Mouse (Mus musculus): Measurements from ENCODE around the gene Ctdsp2. TPM values are rescaled to one million over a fixed set of nuclear protein-coding genes. Genes with fewer than 3 reads are reported as not detected.

Ctdsp2 gene
- total RNA-seq, 2 experiments from 2014 or later: 57.6 to 61.4 TPM

DNA sequence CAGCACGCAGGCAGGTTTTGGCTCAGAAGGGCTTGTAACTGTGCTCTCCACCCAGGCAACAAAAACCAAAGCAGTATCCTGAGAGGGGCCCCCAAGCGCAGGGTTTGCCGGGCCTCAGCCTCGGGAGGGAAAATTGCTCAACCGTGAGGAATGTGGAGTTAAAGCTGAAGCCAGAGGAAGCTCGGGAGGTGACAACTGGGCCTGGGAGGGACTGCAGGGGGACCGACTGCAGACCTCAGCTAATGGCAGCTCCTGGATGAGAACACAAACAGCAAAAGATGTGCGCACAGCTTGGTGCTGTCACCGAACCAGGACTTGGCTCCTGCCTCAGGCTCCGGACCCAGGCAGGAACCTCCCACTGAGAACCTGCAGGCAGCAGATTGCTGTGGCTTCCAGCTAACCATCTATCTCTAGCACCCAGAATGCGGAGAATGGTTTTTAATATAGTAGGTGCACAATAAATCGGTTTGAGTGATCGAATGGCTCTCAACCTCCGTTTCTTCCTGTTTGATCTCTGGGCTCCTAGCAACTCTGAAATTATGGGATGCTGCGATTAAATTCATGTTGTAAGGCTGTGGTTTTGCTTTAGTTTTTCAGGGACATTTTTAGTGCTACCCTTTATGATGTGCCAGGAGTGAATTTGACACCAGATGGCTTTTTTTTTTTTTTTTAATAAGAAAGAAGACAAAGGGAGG, 16.1 kb upstream of the Ctdsp2 start:
- peak; percentile 57 for DNase-seq
- intact Hi-C loops (cut with DNase I): no loop called here

DNA sequence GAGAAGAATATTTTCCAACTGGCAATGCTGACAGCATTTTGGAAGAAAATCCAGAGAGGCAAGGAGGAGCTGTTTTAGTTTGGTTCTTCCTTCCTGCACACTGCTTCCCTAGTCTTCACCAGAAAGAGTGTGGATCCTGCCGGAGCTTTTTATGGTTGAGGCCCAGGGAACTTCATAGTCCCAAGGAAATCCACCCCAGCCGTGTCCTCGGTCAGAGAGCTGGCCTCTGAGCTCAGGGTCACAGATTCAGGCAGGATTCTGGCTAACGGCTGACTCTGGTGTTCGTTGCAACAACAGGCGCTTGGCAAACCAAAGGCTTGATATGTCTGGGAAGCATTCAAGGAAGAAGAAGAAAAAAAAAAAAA, 15.6 kb upstream of the Ctdsp2 start:
- intact Hi-C loops (cut with DNase I): no loop called here
- no peak for DNase-seq

DNA sequence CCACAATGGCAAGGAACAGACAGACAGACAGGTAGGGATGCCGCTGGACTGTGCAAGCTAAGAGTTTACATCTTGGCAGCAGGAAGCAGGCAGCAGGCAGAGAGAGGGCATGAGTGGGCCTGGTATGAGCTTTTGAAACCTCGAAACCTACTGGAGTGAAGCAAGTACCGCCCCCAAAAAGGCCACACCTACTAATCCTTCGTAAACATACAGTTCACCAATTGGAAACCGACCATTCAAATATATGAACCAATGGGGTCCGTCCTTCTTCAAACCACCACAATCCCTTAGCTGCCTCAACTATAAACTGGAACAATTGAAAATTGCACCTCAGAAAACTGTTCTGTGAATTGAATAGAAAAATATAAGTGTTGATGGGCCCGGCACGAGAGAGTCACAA, 14.7 kb upstream of the Ctdsp2 start:
- intact Hi-C loops (cut with DNase I): no loop called here
- no peak for DNase-seq

DNA sequence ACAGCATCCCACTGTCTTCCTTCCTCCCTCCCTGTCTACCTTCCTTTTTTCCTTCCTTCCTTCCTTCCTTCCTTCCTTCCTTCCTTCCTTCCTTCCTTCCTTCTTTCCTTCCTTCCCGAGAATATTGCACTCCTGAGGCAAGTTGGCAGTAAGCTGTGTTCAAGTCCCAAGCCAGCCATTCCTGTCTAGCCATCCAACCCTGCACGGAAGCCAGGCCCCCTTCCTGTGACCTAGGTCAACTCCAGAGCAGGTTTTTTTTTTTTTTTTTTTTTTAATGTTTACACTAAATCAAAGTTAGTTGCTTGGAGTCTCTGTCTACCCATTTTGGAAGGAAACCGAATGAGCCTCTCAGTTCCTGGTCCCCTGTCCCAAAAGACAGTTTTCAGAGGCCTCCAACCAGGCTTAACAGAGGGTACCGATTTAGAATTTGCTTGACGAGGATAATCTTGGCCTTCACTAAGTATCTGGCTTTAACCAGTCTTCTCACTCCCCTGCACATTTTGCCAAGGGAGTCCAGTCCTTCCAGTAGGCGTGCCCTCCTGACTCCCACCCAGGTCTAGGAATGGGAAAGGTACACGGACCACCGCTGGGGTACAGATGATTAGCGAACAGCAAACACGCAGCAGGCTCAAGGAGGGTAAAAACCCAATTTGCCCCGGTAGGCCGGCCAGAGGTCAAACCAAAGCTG, 7.0 kb upstream of the Ctdsp2 start:
- no peak for DNase-seq
- intact Hi-C loops (cut with DNase I): no loop called here

DNA sequence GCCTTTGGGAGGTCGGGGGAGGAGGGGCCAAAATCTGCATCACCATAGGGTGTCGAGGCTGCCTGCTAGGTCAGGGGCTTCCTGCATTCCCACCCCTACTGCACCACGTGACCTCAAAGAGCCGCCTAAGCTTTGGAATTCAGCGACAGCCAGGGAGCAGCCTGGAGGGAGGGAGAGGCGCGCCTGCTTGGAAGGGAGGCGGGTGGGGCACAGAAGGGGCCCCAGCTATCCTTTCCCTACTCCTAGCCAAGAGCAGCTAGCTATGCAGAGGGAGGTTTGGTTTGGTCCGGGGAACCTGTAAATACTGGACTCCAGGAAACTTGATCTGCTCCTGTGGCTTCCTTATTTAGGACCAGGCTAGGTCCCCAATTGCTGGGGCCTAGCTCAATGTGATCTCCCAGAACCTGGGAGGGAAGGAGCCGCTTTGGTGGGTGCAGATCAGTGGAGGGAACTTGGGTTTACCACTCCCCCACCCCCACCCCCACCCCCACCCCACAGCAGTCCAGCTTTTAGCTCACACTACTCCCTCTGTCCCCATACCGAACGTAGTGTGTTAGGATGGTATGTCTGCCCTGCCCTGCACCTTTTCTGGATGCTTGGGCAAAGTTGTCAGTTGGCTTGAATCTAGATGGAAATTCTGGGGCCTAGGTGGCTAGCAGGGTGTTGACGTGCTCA, 6.3 kb upstream of the Ctdsp2 start:
- intact Hi-C loops (cut with DNase I): no loop called here
- DNase-seq: no peak

DNA sequence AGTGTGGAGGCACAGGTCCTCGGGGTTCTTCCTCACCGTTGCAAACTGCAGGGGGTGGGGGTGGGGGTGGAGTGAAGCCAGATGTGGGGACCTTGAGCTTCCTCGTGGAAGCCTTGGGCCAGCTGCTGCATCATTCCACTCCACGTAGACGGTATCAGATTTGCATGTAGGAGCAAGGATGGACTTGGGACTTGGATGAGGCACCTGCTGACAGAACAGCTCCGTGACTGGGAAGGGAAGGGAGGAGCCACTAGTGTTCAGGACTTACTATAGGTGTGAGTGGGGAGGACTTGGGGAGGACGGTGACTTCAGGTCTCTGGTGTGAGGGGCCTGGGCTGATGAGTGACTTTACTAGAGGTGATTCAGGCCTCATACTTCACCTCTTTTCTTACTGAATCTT, 5.5 kb upstream of the Ctdsp2 start:
- intact Hi-C loops (cut with DNase I): no loop called here
- no peak for DNase-seq

DNA sequence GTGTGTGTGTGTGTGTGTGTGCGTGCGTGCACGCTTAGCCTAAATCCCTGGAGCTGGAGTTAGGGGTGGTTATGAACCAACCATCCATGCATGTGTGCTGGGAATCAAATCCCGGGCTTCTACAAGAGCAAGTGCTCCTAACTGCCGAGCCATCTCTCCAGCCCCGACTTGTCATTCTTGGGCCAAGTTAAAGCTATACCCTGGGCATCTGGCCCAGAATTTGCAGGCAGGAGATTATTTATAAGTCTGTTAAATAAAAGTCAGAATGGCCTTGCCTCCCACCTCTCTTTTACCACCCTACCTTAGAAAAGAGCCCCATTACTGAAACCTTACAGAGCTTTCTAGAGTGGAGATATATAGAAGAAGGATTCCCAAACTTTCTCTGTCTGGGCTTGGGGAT, 2.8 kb upstream of the Ctdsp2 start:
- intact Hi-C loops (cut with DNase I): no loop called here
- no peak for DNase-seq

DNA sequence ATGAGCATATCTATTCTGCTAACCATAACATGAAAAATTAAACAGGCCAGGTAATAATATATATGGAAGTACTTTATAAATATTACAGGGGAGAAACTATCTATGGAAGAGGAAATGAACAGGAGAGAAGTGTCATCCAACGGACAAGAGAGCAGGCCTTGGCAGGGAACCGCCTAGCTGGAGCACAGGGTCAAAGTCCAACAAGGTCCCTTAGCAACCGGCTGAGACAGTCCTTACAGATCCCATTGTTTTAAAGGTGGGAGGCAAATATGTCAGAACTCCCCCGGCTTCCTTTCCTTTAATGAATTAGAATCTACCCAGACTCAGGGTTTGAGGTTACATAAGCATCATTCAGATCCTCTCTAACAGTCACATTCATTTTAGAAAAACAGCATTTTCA, 1.4 kb upstream of the Ctdsp2 start:
- no peak for DNase-seq
- intact Hi-C loops (cut with DNase I): no loop called here

DNA sequence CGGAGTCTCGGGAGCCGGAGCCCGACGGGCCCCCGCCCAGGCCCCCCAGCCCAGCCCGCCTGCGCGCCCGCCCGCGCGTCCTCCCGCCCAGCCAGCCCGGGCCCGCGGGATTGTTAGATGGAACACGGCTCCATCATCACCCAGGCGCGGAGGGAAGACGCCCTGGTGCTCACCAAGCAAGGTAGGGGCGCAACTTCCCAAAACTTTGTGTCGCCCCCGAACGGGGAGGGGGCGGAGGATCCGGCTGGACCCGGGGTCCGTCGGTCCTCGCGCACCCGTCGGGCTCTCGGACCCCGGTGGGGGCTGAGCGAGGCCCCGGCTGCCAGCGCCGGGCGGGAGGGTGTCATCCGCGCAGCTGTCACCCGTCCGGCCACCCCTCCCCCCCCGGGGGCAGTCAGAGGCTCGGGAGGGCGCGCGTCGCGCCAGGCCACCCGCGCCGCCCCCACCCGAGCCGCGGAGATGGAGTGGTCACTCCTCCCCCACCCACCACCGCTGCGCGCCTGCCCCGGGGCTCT, 661 bp downstream of the Ctdsp2 start:
- intact Hi-C loops (cut with DNase I): no loop called here
- peak; percentile 66 for DNase-seq

DNA sequence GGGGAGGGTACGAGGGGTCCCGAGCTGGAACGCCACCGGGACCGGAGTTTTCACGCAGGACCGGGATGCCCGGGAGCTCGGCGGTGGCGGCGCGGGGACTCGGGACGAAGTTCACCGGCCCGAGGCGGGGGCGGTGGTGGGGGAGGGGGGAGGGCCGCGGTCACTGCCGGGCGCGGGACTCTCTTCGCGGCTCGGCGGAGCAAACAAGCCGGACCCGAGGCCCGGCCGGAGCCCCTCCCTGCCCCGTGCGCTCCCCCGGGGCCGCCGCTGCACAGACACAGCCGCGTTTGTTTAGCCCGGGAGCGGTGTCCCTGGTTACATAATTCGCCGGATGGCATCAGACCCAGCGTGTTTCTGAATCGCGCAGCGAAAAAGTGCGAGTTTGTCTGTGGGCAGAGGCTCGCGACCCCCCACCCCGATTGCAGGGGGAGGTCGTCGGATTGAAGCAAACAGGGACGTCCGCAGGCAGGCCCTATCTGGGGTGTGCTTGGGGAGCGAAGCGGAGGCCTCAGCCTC, 1.2 kb downstream of the Ctdsp2 start:
- peak; percentile 40 for DNase-seq
- intact Hi-C loops (cut with DNase I): loop anchor here (5.0 kb wide), 1 partner anchor 57 kb away; no protein-coding TSS in a partner anchor

DNA sequence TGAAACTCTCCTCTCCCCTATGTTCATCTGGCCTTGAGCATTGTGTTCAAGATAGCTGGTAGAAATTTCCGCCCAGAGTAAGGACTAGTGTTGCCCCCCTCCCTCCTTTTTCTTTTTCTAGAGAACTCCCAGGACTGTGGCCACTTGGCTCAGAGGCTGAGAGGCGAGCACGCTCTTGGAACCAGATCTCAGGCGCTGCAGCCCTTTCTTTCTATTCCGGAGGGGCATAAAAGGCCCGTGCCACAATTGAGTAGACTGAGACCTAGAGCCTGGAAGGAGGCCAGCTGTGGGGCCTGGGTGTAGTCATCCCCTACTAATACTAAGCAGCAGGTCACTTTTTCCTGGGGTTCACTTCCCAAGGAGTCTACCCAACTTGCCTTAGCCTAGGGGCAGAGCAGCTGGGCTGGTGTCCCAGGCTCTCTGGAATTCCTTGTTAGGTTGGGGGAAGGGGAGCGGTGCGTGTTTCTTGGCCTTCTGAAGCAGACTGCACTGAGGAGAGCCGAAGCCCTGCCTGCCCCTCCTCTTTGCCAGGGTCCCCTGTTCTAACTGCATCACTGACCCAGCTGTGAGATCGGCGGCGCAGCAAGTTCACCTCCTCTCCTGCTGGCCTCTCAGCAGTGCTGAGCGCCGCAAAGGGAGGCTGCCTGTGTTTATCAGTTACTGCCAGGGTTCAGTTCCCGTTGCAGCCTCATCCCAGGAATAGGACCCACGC, 1.9 kb downstream of the Ctdsp2 start:
- DNase-seq: peak; percentile 60
- intact Hi-C loops (cut with DNase I): loop anchor here (5.0 kb wide), 1 partner anchor 58 kb away; no protein-coding TSS in a partner anchor

DNA sequence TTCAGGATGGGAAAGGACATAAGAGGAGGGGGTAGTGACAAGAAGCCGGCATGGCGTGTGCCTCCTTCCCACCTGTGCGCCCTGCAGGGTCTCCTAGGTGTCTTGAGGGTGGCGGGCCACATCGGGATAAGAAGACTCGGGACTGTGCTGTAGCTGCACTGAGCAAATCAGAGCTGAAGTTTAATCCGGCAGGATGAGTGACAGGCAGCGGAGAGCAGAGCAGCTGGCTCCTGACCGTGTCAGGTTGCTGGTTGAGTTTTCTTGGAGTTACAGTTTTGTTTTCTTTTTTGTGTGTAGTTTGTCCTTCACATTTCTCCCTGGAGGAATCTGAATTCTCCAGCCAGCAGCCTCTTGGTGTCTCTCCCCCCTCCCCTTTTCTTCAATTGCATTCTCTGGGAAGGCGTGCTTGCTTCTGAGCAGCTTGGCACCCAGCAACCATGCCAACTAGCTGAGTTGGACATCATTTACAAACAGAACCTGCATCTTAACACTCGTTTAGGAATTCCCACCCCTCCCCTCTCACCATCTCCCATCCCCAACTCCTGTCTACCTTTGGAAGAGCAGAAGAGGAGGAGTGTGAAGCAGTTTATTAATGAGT, 2.5 kb downstream of the Ctdsp2 start:
- intact Hi-C loops (cut with DNase I): loop anchor here (5.0 kb wide), 1 partner anchor 59 kb away; no protein-coding TSS in a partner anchor
- no peak for DNase-seq

DNA sequence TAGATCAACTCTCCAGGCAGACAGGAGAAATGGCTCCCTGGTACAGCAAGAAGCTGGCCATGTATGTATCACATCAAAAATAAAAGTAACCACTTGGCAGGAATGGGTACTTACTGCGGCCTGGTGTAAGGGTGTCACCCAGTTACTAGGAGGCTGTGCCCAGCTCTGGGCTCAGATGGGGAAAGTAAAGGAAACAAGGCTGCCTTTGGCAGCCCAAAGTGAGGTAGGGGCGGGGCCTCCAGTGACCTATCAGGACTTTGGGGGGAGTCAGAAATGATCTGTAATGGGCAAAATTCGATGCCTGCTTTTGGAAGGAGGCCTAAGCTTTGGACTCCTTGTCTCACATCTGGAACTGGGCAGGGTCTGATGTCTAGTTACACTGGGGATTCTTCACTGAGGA, 3.2 kb downstream of the Ctdsp2 start:
- DNase-seq: no peak
- intact Hi-C loops (cut with DNase I): loop anchor here (5.0 kb wide), 1 partner anchor 59 kb away; no protein-coding TSS in a partner anchor

DNA sequence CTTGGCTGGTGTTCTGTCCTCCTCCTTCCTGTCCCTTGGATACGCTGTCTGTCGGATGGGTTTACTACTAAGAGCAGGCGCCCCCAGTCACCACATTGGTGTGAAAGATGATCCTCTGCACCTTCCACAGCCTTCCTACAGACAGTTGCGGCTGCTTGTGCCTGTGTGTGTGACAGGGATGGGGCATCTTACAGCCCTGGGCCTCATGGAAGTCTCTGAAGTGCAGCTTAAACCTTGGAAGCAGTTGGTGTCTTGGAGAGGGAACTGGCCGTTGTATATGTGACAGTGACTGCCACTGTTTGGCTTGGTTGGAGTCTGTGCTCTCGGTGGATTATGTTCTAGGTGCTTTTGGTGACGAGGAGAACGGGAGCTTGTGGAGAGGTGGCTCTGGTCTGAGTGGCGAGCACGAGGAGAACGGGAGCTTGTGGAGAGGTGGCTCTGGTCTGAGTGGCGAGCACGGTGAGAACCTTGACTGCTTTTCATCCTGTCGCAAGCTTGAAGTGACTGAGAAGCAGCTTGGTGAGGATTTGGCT, 4.7 kb downstream of the Ctdsp2 start:
- intact Hi-C loops (cut with DNase I): loop anchor here (5.0 kb wide), 1 partner anchor 61 kb away; no protein-coding TSS in a partner anchor

DNA sequence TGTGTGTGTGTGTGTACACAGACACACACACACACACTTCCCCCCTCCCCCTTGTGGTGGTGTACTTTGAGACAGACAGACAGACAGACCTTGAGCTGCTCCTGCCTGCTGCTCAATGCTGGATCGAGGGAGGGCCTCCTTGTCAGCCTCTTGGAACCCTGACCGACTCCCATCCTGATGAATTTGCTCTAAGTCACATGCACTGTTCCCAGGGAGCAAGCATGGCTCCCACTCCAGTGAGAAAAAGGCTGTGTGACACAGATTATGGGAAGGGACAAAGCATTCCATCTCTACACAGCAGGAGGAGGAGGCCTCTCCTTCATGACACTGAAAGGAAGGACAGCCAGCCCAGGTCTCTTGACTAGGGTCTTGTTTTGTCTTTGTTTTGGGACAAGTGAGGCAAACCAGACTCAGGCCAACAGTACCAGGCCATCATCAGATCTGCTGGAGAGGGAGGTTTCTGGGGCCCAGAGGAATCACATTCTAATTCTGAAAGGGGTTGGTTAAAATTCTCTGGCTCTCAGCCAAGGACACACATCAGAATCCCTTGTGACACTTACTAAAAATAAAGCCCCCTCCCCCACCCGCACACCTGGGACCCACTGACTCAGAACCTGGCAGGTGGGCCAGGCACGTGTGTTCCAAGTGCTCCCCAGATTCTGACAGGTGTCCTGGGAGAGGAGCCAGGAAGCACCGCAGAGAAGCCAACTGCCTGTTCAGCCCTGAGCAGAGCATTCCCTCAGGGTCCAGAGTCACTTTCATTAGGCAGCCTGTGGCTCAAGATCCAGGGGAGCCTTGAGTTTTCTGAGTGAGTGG, 5.9 kb downstream of the Ctdsp2 start:
- intact Hi-C loops (cut with DNase I): loop anchor here (5.0 kb wide), 1 partner anchor 62 kb away; no protein-coding TSS in a partner anchor
- DNase-seq: peak; percentile 75

More for the DNA sequence above, 4.7 kb downstream of the Ctdsp2 start:
- DNase-seq: no peak

DNA sequence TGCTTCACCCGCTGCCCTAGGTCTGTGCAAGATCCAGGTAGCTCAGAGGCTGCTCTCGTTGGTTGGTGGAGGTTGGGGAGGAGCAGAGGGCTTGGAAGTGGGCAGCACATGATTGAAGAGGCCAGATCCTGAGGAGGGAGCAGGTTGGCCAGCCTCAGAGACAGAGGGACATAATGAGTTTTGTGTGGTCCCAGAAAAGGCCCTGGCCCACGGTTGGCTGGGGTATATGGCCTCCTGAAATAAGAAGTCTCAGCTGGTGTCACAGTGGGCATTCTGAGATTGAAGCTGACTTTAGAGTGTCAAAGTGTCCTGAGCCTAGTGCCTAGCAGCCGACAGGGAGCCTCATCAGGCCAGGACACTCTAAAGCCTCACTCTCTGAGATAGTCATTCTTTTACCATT, 6.6 kb downstream of the Ctdsp2 start:
- no peak for DNase-seq
- intact Hi-C loops (cut with DNase I): no loop called here

DNA sequence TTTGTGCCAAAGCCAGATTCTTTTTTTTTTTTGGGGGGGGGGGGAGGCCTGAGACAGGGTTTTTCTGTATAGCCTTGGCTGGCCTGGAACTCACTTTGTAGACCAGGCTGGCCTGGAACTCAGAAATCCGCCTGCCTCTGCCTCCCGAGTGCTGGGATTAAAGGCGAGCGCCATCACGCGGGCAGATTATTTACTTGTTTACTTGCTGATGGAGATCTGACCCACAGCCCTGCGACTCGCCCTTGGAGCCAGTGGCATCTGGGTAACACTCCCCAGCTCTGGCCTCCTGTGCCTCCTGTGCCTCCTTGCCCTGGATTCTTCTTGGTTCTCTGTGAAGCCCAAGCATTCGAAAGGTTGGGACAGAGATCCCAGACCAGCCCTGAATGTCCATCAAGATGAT, 7.1 kb downstream of the Ctdsp2 start:
- intact Hi-C loops (cut with DNase I): no loop called here
- DNase-seq: no peak

DNA sequence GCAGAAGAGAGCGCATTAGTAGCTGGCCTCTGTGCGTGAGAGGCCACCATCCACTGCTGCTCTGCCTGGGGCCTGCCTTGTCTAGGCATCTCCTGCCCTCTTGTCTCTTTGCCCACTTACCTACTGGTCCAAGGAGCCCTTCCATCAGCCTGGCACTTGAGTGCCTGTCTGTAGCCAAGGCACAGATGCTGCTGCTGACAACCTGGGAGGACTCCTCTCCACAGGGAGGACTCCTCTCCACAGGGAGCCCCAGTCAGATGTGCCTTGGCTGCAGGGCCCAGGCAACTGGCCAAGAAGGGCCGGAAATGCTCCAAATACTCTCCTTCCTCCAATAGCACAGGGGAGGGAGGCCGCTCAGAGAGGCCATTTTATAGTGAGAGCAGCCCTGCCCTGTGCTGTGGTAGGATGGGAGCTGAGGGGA, 8.0 kb downstream of the Ctdsp2 start:
- intact Hi-C loops (cut with DNase I): no loop called here
- DNase-seq: peak; percentile 95
